Mouse (Mus musculus): ENCODE results near the gene Ppia.
A peak's percentile ranks its signal among the peaks of the same experiment; 100 is the strongest.
"Not testable (repeated sequence)": the region's sequence is repeated elsewhere in the genome, so short reads cannot be mapped to it uniquely, and the experiment has no call there.

Gene Ppia

GRCm38 (mm10) chr11:6404699-6405566 lies 10.3 kb upstream of the Ppia start:
- peak; percentile 42 for DNase-seq

GRCm38 (mm10) chr11:6405591-6406081 lies 9.6 kb upstream of the Ppia start:
- peak; percentile 45 for DNase-seq

DNA sequence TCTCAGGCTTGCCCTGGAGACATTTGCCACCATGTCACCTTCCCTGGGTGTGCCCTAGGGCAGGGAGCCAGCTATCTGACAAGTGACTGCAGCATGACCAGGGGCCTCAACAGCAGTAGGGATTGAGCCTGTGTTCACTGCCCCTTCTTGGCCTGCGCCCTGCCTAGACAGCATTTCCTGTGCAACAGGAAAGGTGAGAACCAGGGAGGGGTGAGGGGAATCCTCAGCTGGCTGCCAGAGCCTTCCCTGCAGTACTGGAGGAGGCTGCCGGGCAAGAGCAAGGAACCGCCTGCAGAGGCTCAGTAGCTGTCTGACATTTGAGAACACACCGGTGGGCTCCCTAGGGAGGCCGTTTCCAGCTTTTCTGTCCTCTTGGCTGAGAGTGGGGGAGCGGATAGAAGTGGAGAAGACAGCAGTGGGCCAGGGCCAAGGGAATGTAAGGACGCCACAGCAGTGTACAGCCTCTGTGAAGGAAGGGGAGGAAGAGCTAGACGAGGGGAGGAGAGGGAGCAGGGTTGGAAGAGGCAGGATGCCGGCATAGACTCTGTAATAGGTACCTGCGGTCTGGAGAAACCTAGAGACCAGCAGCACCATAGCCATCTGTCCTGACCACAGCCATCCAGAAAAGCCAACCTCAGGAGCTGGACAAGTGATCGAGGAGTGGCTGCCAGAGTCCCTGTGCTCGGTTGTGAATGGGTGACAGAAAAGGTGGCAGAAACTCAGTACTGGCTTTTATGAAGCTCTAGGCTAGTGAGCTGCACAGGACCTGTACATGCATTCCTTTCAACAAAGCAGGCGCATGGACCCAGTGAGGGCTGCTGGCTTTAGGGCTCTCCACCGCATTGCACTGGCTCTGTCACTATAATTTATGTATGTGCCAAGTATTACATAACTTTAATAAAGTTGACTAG lies 8.7 kb upstream of the Ppia start:
- peak; percentile 70 for DNase-seq

DNA sequence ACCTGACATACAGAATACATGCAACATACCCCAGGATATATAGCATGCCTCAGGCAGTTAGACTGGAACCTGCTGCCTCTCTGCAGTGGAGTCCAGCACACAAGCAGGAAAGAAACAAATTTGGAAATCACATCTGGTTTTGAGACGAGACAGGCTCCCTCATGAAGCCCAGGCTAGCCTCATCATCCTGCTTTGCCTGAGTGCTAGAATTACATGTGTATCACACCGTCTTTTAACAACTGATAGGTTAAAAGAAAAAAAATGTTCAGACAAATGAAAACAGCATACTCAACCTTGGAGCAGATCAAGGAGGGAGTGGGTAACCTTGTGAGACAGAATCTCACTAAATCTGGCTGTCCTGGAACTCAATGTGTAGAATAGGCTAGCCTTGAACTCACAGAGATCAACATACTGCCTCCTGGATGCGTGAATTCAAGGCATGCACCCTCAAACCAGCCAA lies 8.1 kb upstream of the Ppia start:
- DNase-seq, result no peak

- no peak for DNase-seq
Observed at GRCm38 (mm10) chr11:6410050-6410602, 5.1 kb upstream of the Ppia start.

DNA sequence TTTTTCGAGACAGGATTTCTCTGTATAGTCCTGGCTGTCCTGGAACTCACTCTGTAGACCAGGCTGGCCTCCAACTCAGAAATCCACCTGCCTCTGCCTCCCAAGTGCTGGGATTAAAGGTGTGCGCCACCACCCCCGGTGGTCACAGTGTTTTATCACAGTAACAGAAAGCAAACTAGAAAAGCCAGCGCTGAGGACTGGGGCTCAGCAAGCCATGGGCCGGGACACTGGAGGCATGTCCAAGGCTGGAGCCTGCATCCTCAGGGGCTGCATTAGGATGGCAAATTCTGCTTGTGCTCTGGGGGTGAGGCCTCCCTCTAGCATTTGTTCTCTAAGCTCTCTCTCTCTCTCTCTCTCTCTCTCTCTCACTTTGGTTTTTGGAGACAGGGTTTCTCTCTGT lies 4.5 kb upstream of the Ppia start:
- DNase-seq, result peak; percentile 9

DNA sequence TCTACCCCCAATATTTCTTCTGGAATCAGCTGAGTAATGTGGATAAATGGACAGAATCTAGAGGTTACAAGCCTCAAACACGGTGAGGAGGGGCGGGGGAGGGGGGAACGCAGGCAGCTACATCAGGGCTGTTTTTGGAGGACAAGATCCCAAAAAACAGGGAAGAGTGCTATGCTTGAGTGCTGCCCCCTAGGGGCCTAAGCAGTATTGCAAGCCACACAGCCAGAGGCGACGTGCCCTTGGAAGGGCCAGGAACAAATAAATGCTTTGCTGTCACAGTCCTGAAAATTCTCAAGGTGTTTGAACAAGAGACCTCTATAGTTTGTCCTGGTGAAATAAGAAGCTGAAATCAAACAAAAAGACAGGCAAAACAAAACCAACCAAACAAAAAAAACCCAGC lies 3.6 kb upstream of the Ppia start:
- DNase-seq, result peak; percentile 85

- no peak for DNase-seq
Observed at GRCm38 (mm10) chr11:6413264-6413663, 2.0 kb upstream of the Ppia start.

- DNase-seq, result peak; percentile 99
Observed at GRCm38 (mm10) chr11:6415551-6416404, 535 bp downstream of the Ppia start.

DNA sequence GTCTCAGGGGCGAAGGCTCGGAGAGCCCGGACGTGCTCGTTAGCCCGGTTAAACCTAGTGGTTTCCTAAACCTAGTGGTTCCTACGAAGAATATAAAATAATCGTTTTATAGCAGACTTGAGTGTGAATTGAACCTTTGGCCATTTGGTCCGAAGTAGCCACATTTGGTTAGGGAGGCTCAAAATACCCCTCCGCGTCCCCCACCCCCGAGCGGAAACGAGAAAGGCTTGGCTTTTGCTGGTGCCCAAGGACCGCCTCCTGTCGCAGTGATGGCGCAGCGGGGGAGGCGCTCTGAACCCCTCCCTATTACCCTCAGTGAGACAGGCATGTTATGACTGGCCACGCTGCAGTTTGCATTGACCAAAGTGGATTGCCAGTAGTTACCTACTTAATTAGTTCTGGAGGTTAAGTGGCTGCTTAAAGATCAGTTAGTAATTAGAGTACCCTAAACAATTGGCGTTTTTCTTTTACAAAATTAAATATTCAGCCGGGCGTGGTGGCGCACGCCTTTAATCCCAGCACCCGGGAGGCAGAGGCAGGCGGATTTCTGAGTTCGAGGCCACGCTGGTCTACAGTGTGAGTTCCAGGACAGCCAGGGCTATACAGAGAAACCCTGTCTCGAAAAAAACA lies 1.3 kb downstream of the Ppia start:
- peak; percentile 79 for DNase-seq

DNA sequence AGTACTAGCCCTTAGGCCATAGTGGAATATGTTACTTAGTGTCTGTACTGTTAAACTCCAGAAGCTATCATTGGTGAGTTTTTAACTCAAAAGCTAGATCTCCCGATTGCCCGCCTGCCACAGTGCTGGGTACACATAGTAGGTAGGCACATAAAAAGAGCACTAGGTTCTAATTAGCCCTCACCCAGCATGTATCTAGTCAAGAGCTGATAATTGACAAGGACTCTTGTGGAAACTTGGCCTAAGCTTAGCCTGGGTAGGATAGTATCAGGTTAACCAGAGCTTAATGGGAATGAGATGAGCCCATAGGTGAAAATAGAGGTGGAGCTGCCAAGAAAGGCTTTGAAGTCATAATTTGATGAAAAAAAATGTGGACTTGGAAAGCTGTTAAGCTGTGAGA lies 1.8 kb downstream of the Ppia start:
- peak; percentile 13 for DNase-seq

- no peak for DNase-seq
Observed at GRCm38 (mm10) chr11:6417490-6417889, 2.2 kb downstream of the Ppia start.

GRCm38 (mm10) chr11:6418751-6419150 lies 3.5 kb downstream of the Ppia start:
- DNase-seq, result no peak

DNA sequence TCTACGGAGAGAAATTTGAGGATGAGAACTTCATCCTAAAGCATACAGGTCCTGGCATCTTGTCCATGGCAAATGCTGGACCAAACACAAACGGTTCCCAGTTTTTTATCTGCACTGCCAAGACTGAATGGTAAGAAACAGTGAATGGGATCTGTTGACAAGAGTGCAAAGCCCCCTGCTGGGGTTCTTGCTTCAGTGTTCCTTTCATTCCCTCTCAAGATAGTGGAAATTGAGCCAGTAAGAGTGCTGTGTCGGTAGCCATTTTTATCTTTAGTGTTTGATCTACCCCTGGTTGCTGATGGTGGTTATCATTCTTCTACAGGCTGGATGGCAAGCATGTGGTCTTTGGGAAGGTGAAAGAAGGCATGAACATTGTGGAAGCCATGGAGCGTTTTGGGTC lies 3.9 kb downstream of the Ppia start:
- not testable (repeated sequence) for DNase-seq

GRCm38 (mm10) chr11:6420283-6420703 lies 5.0 kb downstream of the Ppia start:
- DNase-seq, result no peak

DNA sequence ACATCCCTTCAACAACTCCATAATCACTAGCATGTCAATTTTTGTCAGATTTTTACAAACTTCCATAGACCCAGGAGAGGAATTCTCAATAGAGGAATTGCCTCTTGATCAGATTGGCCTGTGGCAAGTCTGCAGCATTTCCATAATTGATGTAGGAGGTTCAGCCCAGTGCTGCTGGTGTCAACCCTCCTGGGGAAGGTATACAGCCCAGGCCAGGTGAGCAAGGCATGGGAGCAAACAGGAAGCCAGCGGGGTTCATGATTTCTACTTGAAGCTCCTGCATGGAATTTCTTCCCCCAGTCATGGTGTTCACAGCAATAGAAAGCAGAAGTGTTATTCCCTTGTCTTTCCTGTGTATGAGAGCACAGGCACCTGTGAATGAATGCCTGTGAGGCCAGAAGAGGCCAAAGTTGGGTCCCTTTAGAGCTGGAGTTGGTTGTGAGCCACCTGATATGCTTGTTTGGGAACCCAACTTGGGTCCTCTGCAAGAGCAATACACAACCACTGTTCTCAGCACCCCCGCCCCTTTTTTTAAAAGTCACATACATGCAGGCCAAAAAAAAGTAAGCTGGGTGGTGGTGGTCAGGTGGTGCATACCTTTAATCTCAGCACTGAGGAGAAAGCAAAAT lies 5.6 kb downstream of the Ppia start:
- DNase-seq, result no peak

GRCm38 (mm10) chr11:6430186-6430585 lies 14.9 kb downstream of the Ppia start:
- DNase-seq, result no peak

DNA sequence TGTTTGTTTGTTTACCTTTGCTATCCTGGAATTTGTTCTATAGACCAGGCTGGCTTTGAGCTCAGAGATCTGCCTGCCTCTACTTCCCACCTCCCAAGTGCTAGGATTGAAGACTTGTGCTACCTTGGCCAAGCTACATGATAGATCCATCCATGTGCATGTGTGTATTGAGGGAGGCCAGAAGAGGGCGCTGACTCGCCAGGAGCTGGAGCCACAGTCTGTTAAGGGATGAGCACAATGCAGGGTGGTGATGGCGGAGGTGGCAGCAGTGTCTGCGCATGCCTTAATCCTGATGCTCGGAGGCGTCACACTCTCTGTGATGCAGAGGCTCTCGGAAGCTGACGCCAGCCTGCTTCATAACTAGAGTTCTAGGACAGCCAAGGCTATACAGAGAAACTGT lies 21.2 kb downstream of the Ppia start:
- DNase-seq, result no peak

DNA sequence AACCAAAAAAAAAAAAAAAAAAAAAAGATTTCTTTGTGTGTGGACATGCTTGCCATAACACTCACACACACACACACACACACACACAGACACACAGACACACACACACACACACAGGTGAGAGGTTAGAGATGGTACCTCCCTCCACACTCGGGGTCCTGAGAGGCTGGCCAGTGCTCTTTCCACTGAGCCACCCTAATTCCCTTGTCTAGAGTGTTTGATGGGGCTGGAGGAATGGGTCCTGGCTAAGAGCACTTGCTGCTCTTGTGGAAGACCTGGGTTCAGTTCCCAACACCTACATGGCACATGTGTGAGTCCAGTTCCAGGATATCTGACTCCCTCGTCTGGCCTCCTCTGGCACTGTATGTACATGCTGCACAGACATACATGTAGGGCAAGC lies 22.4 kb downstream of the Ppia start:
- DNase-seq, result no peak

GRCm38 (mm10) chr11:6440171-6440570 lies 24.9 kb downstream of the Ppia start:
- no peak for DNase-seq

GRCm38 (mm10) chr11:6442566-6442965 lies 27.3 kb downstream of the Ppia start:
- DNase-seq, result no peak
